Mouse (Mus musculus) liver, embryonic 12.5 days (tissue): Measurements from ENCODE around the gene Armc5. TPM values are rescaled to one million over a fixed set of nuclear protein-coding genes. Genes with fewer than 3 reads are reported as not detected.

Source experiments
- ATAC-seq: fragments of 200-750 bp; cut with Nextera tagmentation; 2 replicates; pipeline ENCODE4 v1.8.0; 2017; ENCODE audit warnings: moderate number of reproducible peaks, mild to moderate bottlenecking, moderate library complexity
- H3K27ac ChIP-seq: fragments of 300-500 bp; sonication (generic); 2 replicates; pipeline ENCODE4 v1.5.1; 2016; ENCODE audit warnings: mild to moderate bottlenecking
- H3K27me3 ChIP-seq: fragments of 300-500 bp; sonication (generic); replicated peaks from 2 replicates; pipeline ENCODE4 v1.6.1; 2016; ENCODE audit warnings: mild to moderate bottlenecking, moderate library complexity
- H3K36me3 ChIP-seq: fragments of 300-500 bp; sonication (generic); 2 replicates; pipeline ENCODE4 v1.6.1; 2016; ENCODE audit warnings: mild to moderate bottlenecking, moderate library complexity
- H3K4me1 ChIP-seq: fragments of 300-500 bp; sonication (generic); 2 replicates; pipeline ENCODE4 v1.6.1; 2016
- H3K4me2 ChIP-seq: fragments of 300-500 bp; sonication (generic); 2 replicates; pipeline ENCODE4 v1.6.1; 2016; ENCODE audit warnings: mild to moderate bottlenecking, moderate library complexity
- H3K4me3 ChIP-seq: fragments of 300-500 bp; sonication (generic); 2 replicates; pipeline ENCODE4 v1.5.1; 2016; ENCODE audit warnings: mild to moderate bottlenecking, moderate library complexity
- H3K9ac ChIP-seq: fragments of 300-500 bp; sonication (generic); 2 replicates; pipeline ENCODE4 v1.6.1; 2016; ENCODE audit warnings: mild to moderate bottlenecking, moderate library complexity
- H3K9me3 ChIP-seq: fragments of 300-500 bp; sonication (generic); replicated peaks from 2 replicates; pipeline ENCODE4 v1.6.1; 2016; ENCODE audit warnings: mild to moderate bottlenecking, moderate library complexity
- WGBS: fragments of 180-500 bp; shearing (Covaris S2); methylation state at CpG from one replicate; pipeline ENCODE4 v1.1.7; 2016; ENCODE audit not compliant: insufficient replicate concordance; 5-methylcytosine and 5-hydroxymethylcytosine counted together
- polyA plus RNA-seq: library from polyadenylated mRNA; unstranded; fragments of >200 nt; fragmentation: Nextera tagmentation; extraction: Ambion mirVana; gene quantifications from 2 replicates; pipeline ENCODE4 v1.2.1, GENCODE M21; 2016

Gene Armc5
- polyA plus RNA-seq, 1 experiment from 2014 or later: 12.7 TPM

DNA sequence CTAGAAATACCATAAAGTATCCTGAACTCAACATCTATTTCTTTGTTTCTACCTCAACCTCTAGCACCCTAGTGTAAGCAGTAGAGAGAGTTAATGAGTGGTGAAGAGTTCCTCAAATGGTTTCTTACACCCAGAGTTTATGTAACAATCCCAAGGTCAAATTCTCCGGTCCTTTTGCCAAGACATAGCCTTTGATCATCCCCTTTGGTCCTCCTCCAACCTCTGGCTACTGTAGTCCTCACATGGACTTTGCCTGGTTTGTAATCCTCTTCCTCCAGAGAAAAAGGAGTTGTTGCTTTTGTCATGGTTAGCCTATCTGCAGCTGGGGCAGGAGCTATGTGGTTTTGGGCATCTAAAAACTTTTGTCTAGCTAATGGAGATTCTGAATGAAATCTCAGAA is 1.7 kb upstream of the Armc5 start:
- Histone ChIP-seq H3K27me3 (peaks cover 9% of the 10 kb centered on the region; the same call in 1 of the 2 replicates), H3K4me3 (no peak overlapping the region), H3K36me3 (peaks cover 17% of the 10 kb centered on the region), H3K27ac (no peak overlapping the region), H3K9me3 (no peaks in the 10 kb centered on the region), H3K4me1 (peaks cover 28% of the 10 kb centered on the region), H3K9ac (no peak overlapping the region), H3K4me2 (no peak overlapping the region)
- ATAC-seq: no peak
- 82% methylated on average over 1 of the region's 1 CpGs for WGBS

DNA sequence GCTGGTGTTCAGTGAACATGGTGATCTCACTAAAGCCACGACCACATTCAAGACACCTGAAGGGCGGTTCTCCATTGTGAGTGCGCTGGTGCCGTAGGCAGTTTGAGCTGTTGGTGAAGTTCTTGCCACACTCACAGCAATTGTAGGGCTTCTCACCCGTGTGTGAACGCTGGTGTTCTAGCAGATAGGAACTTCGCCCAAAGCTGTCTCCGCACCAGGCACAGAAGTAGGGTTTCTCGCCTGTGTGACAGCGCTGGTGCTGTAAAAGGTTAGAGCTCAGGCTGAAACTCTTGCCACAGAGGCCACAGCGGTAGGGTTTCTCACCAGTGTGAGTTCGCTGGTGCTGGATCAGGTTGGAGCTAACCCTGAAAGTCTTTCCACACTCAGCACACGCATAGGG is 716 bp upstream of the Armc5 start:
- Histone ChIP-seq H3K36me3 (peaks cover 27% of the 10 kb centered on the region), H3K4me2 (peak overlapping the region; percentile 87), H3K4me3 (peak overlapping the region; percentile 81), H3K9ac (peak overlapping the region; percentile 88; the same call in 1 of the 2 replicates), H3K27ac (peak overlapping the region; percentile 99), H3K27me3 (peaks cover 5% of the 10 kb centered on the region; the same call in 1 of the 2 replicates), H3K4me1 (peaks cover 33% of the 10 kb centered on the region), H3K9me3 (no peaks in the 10 kb centered on the region)
- WGBS: 88% methylated on average over 13 of the region's 13 CpGs
- ATAC-seq: no peak

GRCm38 (mm10) chr7:128237593-128237926 is 418 bp downstream of the Armc5 start:
- WGBS: 0% methylated on average over 25 of the region's 25 CpGs
- H3K27me3 ChIP-seq: no peaks in the 10 kb centered on the region
- peak overlapping the region; percentile 81 for H3K4me3 ChIP-seq
- peak overlapping the region; percentile 88 for H3K9ac ChIP-seq
- H3K4me2 ChIP-seq: peak overlapping the region; percentile 87
- H3K27ac ChIP-seq: peak overlapping the region; percentile 99
- peaks cover 38% of the 10 kb centered on the region for H3K36me3 ChIP-seq
- no peaks in the 10 kb centered on the region for H3K9me3 ChIP-seq
- peaks cover 33% of the 10 kb centered on the region for H3K4me1 ChIP-seq
- no peak for ATAC-seq

GRCm38 (mm10) chr7:128237927-128238778 is 1.0 kb downstream of the Armc5 start, which contains the start of gene 9130023H24Rik:
Gene 9130023H24Rik (minus strand): TSS chr7:128238031.
- Histone ChIP-seq H3K36me3 (peaks cover 44% of the 10 kb centered on the region), H3K9ac (peak within 1 kb of the TSS; percentile 88), H3K27me3 (no peaks in the 10 kb centered on the region), H3K4me3 (peak within 1 kb of the TSS; percentile 81), H3K4me2 (peak within 1 kb of the TSS; percentile 87), H3K27ac (peak within 1 kb of the TSS; percentile 99), H3K4me1 (peaks cover 33% of the 10 kb centered on the region), H3K9me3 (no peaks in the 10 kb centered on the region)
- WGBS: under 1% methylated on average over 72 of the region's 72 CpGs
- peak; percentile 90 for ATAC-seq

DNA sequence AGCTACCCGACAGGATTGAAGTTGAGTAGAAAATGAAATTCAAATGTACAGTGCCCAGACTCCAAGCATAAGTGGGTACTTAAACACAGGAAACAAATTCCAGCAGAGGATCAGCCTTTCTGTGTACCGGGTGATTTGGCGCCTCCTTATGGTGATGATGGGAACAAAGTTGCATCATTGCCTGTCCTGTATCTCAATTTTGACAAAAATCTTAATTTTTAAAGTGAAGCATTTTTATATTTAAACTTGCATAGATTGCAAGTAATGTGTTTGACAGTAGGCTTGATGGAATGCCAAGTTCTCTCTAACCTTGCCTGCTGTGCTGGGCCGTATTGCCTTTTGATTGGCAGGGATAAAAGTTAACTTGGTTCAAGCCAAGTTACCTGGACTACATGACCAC is 1.8 kb downstream of the Armc5 start:
- Histone ChIP-seq H3K27me3 (no peaks in the 10 kb centered on the region), H3K36me3 (peaks cover 48% of the 10 kb centered on the region), H3K4me1 (peaks cover 33% of the 10 kb centered on the region), H3K27ac (peak overlapping the region; percentile 99), H3K9me3 (no peaks in the 10 kb centered on the region), H3K4me3 (peak overlapping the region; percentile 81), H3K9ac (peak overlapping the region; percentile 60), H3K4me2 (peak overlapping the region; percentile 87)
- ATAC-seq: no peak
- 25% methylated on average over 4 of the region's 4 CpGs for WGBS

DNA sequence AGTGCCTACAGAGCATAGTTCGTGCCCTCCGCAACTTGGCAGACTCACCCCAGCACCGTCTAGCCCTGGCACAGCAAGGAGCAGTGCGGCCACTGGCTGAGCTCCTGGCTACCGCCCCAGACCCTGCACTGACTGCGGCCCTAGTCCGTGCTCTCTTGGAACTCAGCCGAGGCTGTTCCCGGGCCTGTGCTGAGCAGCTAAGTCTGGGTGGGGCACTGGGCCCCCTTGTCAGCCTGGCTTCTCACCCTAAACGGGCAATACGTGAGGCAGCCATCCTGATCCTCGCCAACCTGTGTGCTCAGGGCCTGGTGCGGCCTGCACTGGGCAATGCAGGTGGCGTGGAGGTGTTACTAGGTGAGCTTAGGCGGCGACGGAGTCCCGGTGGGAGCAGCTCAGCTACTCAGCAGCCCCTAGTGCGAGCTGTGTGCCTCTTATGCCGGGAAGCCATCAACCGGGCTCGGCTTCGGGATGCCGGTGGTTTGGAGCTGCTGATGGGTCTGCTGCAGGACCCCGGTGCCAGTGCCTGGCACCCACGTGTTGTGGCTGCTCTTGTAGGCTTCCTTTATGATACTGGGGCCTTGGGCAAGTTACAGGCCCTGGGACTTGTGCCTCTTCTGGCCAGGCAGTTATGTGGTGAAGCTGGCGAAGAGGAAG is 3.1 kb downstream of the Armc5 start:
- peak overlapping the region; percentile 60; the same call in 1 of the 2 replicates for H3K9ac ChIP-seq
- 91% methylated on average over 27 of the region's 27 CpGs for WGBS

GRCm38 (mm10) chr7:128242331-128242730 is 5.2 kb downstream of the Armc5 start:
- Histone ChIP-seq H3K4me1 (peaks cover 40% of the 10 kb centered on the region), H3K27ac (no peak overlapping the region), H3K9me3 (no peaks in the 10 kb centered on the region), H3K4me3 (no peak overlapping the region), H3K9ac (no peak overlapping the region), H3K36me3 (peaks cover 54% of the 10 kb centered on the region), H3K27me3 (peaks cover 8% of the 10 kb centered on the region; the same call in 1 of the 2 replicates), H3K4me2 (no peak overlapping the region)
- no peak for ATAC-seq
- WGBS: 89% methylated on average over 16 of the region's 16 CpGs

More for the DNA sequence above, 3.1 kb downstream of the Armc5 start:
- Histone ChIP-seq H3K36me3 (peaks cover 61% of the 10 kb centered on the region), H3K27me3 (no peaks in the 10 kb centered on the region), H3K27ac (0 out of 2 replicates have a peak overlapping the region, but pooled peaks have one; percentile 1), H3K4me2 (no peak overlapping the region), H3K4me1 (peaks cover 33% of the 10 kb centered on the region), H3K9me3 (no peaks in the 10 kb centered on the region), H3K4me3 (no peak overlapping the region)
- no peak for ATAC-seq

DNA sequence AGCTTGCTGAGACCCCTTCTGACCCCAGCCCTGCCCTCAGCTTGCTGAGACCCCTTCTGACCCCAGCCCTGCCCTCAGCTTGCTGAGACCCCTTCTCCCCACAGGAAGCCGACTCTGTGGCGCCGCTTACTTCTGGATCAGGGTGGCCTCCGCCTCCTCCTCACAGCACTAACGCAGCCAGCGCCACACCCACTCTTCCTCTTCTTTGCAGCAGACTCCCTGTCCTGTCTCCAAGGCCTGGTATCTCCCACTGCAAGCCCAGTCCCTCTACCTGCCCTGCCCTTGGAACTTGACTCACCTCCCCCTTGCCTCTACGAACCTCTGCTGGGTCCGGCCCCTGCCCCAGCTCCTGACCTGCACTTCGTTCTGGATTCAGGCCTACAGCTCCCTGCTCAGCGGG is 6.8 kb downstream of the Armc5 start:
- ATAC-seq: no peak

GRCm38 (mm10) chr7:128244410-128245025 is 7.4 kb downstream of the Armc5 start:
- Histone ChIP-seq H3K9ac (no peak overlapping the region), H3K9me3 (no peaks in the 10 kb centered on the region), H3K27me3 (peaks cover 18% of the 10 kb centered on the region; the same call in 1 of the 2 replicates), H3K27ac (no peak overlapping the region), H3K4me1 (peaks cover 33% of the 10 kb centered on the region), H3K4me3 (no peak overlapping the region), H3K36me3 (peaks cover 53% of the 10 kb centered on the region), H3K4me2 (no peak overlapping the region)
- no peak for ATAC-seq
- WGBS: 85% methylated on average over 18 of the region's 18 CpGs

More for the DNA sequence above, 6.8 kb downstream of the Armc5 start:
- Histone ChIP-seq H3K27me3 (peaks cover 15% of the 10 kb centered on the region; the same call in 1 of the 2 replicates), H3K4me3 (no peak overlapping the region), H3K4me1 (peaks cover 39% of the 10 kb centered on the region), H3K9me3 (no peaks in the 10 kb centered on the region), H3K9ac (no peak overlapping the region), H3K36me3 (peaks cover 54% of the 10 kb centered on the region), H3K4me2 (no peak overlapping the region), H3K27ac (no peak overlapping the region)
- whole genome bisulfite sequencing: 80% methylated on average over 10 of the region's 10 CpGs

DNA sequence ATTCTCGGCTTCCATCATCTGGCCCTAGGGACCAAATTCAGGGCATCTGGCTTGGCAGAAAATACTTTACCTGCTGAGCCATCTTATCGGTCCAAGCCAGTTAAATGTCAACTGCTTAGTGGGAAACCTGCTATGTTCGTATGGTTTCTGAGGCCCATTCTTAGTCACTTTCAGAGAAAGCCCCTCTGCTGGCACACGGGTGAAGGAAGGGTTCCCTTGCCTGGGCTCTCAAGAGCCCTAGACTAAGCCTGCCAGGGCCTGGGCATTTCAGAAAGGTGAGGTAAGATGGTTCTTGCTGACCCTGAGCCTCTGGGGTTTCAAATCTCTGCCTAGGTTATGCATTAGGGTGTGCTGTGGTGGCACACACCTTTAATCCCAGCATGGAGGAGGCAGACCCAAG is 8.4 kb downstream of the Armc5 start:
- Histone ChIP-seq H3K27me3 (peaks cover 23% of the 10 kb centered on the region; the same call in 1 of the 2 replicates), H3K27ac (no peak overlapping the region), H3K9me3 (no peaks in the 10 kb centered on the region), H3K9ac (no peak overlapping the region), H3K36me3 (peaks cover 48% of the 10 kb centered on the region), H3K4me1 (peaks cover 30% of the 10 kb centered on the region), H3K4me3 (no peak overlapping the region), H3K4me2 (no peak overlapping the region)
- no peak for ATAC-seq
- WGBS: 82% methylated on average over 4 of the region's 4 CpGs

DNA sequence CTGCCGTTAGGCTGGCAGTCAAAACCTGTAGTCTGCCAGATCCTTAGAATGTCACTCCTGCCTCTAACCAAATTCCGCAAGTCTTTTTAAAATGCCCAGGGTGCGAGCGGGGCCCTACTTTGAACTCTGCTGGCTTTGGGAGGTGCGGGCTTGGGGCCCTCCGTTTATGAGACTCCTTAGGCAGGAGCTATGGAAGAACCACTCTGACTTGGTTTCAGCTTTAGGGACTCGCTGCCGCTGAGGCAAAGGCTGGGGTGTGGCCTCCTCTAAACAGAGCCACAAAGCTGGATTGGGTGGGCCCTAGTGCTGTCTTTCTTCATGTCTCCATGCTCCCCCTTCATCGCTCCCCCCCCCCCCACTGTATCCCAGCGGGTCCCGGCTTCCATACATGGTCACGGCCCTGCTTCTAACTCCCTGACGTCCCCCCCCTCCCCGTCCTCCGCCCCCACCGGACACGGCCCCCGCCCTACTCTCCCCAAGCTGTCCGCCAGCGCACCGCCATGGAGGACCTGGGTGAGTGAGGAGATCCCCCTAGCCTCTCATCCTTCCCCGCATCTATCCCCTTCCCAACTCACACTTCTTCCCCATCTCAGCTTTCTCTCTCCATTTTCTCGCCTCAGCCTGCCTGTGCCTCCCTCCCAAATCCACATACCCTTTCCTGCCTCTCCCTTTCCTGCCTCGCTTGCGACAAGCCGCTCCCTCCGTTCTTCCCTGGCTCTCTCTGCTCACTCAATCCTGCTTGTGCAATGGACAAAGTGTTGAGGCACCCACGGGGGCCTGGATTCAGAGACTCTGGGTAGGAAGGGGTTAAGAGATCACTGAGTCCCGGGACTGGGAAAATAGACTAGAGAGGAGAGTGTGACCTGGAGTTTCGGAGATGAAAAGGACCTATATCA is 9.6 kb downstream of the Armc5 start, which contains the start of gene Tgfb1i1:
TSS of gene Tgfb1i1 (plus strand) at position 317 of the 896 bp plus-strand sequence.
- peak within 1 kb of the TSS; percentile 78 for H3K4me2 ChIP-seq
- H3K9ac ChIP-seq: peak within 1 kb of the TSS; percentile 72
- H3K9me3 ChIP-seq: no peaks in the 10 kb centered on the region
- H3K4me1 ChIP-seq: peaks cover 26% of the 10 kb centered on the region
- H3K27ac ChIP-seq: peak within 1 kb of the TSS; percentile 63
- WGBS: 9% methylated on average over 29 of the region's 30 CpGs
- peaks cover 36% of the 10 kb centered on the region for H3K36me3 ChIP-seq
- peak within 1 kb of the TSS; percentile 59 for H3K4me3 ChIP-seq
- ATAC-seq: peak; percentile 58
- H3K27me3 ChIP-seq: peaks cover 32% of the 10 kb centered on the region
